8 mouse cellular contexts compared by ENCODE assay signal in the genomic region with DNA sequence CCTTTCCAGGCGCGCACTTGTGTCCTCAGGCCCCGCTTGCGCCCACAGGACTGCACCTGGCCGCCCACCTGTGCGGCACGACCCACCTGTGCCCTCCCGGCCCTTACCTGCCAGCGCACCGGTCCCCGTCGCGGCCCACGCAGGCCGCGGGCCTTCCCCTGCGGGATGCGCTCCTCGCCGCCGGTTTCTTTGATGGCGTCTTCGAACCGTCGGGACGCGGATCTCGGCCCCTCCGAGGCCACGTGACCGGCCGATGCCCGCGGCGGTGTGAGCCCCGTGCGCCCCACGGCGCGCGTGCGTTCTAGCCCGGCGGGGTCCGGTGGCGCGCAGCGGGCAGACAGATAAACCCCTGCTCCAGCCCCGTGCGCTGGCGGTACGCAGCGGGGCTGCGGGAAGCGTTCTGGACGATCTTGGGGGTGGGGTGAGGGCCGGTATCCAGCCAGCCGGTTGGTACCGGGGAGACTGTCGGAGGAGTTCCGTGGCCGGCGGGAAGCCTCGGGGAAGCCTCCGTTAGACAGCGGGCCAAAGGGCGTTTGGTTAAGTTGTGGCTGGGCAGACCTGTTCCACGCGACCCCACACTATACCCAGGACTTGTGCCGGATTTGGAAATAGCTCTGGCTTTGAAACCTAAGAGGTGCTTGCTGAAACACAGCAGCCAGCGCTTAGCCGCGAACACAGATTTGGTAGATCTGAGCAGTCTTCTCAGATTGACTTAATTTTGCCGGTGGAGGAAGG. TPM values are rescaled to one million over a fixed set of nuclear protein-coding genes. Genes with fewer than 3 reads are reported as not detected.
DNase-seq lines count a peak whose midpoint lies in the region; ATAC-seq and TF ChIP-seq lines count a peak whose summit lies in the region.

A gene (minus strand): TSS at position 647 of the 735 bp plus-strand sequence.

- H3K4me3 ChIP-seq in midbrain, embryonic 14.5 days (replicated peaks; ENCODE audit: low read depth, low read length): peak within 1 kb of the TSS; percentile 98
- H3K4me3 ChIP-seq in thymus, adult 2 months (ENCODE audit: control insufficient read depth, insufficient read depth, low read length): peak within 1 kb of the TSS; percentile 46

- ATAC-seq in inflammation-experienced regulatory T-cells, adult 6 months: peak; percentile 14
- peak; percentile 36 for ATAC-seq in midbrain, embryonic 14.5 days (ENCODE audit: low FRiP score, low TSS enrichment)

- H3K4me2 ChIP-seq in midbrain, embryonic 14.5 days (ENCODE audit: low read length): peak within 1 kb of the TSS; percentile 78

- no peaks in the 10 kb centered on the region for H3K36me3 ChIP-seq in midbrain, embryonic 14.5 days (ENCODE audit: control insufficient read depth, insufficient read depth, low read length)
- H3K36me3 ChIP-seq in thymus, adult 2 months (ENCODE audit: control insufficient read depth, insufficient read depth, low read length): no peaks in the 10 kb centered on the region

- TF ChIP-seq POLR2A in thymus, adult 2 months (IDR thresholded peaks at IDR 0.05; ENCODE audit: control insufficient read depth, extremely low read depth, insufficient read depth, low read length, poor library complexity): no peak

- H3K9me3 ChIP-seq in midbrain, embryonic 14.5 days (ENCODE audit: control insufficient read depth, low read length): no peaks in the 10 kb centered on the region

- DNase-seq in urinary bladder, postnatal 14 days (ENCODE audit: low spot score): peak; percentile 31
- no peak for DNase-seq in urinary bladder, postnatal 10 days (ENCODE audit: low spot score)
- DNase-seq in cerebellum, postnatal 25 days: peak; percentile 73
- DNase-seq in gastrocnemius, postnatal 10 days: peak; percentile 41
- DNase-seq in left cerebral cortex, postnatal 4 days: peak; percentile 37
- DNase-seq in midbrain, embryonic 14.5 days: peak; percentile 79
- peak; percentile 7 for DNase-seq in thymus, adult 2 months

- no peaks in the 10 kb centered on the region for H3K27me3 ChIP-seq in midbrain, embryonic 14.5 days (ENCODE audit: control insufficient read depth, insufficient read depth, low read length)
- peaks cover 12% of the 10 kb centered on the region for H3K27me3 ChIP-seq in thymus, adult 2 months (ENCODE audit: control insufficient read depth, insufficient read depth, low read length)

- H3K4me1 ChIP-seq in midbrain, embryonic 14.5 days (ENCODE audit: control insufficient read depth, insufficient read depth, low read length): peaks cover 24% of the 10 kb centered on the region
- peaks cover 11% of the 10 kb centered on the region; the same call in 1 of the 2 replicates for H3K4me1 ChIP-seq in thymus, adult 2 months (replicated peaks; ENCODE audit: control insufficient read depth, insufficient read depth, low read length)

- peak within 1 kb of the TSS; percentile 99 for H3K27ac ChIP-seq in midbrain, embryonic 14.5 days (replicated peaks; ENCODE audit: low read depth, low read length)
- H3K27ac ChIP-seq in thymus, adult 2 months (ENCODE audit: control insufficient read depth, insufficient read depth, low read length): no peak within 1 kb of the TSS

- no peak for TF ChIP-seq CTCF in thymus, adult 2 months (IDR thresholded peaks at IDR 0.05; ENCODE audit: borderline replicate concordance, control insufficient read depth, extremely low read depth, insufficient read depth, low read length, poor library complexity)

- WGBS in midbrain, embryonic 14.5 days: under 1% methylated on average over 74 of the region's 74 CpGs
- WGBS in thymus, adult 2 months: 3% methylated on average over 74 of the region's 74 CpGs

- H3K9ac ChIP-seq in midbrain, embryonic 14.5 days (replicated peaks; ENCODE audit: low read length): peak within 1 kb of the TSS; percentile 98

- intact Hi-C loops in left cerebral cortex, postnatal 4 days (cut with DNase I): no loop called here

RNA-seq across cellular contexts. Expression of the gene that starts here (rescaled TPM):
- total RNA-seq in gastrocnemius, postnatal 10 days (2021): 1 to 10 TPM; 1.6 to 2.3 TPM
- not detected for polyA plus RNA-seq in inflammation-experienced regulatory T-cells, adult 6 months (2017; shearing (Covaris generic))
- total RNA-seq in left cerebral cortex, postnatal 4 days (2021): 10 to 100 TPM; 24.6 to 30.6 TPM
- polyA plus RNA-seq in midbrain, embryonic 14.5 days (2014; fragmentation: Nextera tagmentation; extraction: Ambion mirVana): 23.0 and 31.0 TPM in 2 replicates
- polyA plus RNA-seq in thymus, adult 2 months (2012; rRNA removed): 0.61 and 0.71 TPM in 2 replicates

Comparison
In these comparisons a context has a peak if more than half of its experiments do, and no peak if none do; other contexts are left out.
1. RNA of the gene that starts here (total RNA-seq): 24.6 to 30.6 TPM in left cerebral cortex, postnatal 4 days; 1.6 to 2.3 TPM in gastrocnemius, postnatal 10 days; every median in the first group is over 4 times any median in the second.
2. RNA of the gene that starts here (polyA plus RNA-seq): 23.0 to 31.0 TPM in midbrain, embryonic 14.5 days; 0.61 to 0.71 TPM in thymus, adult 2 months and not detected in inflammation-experienced regulatory T-cells, adult 6 months; every median in the first group is over 10 times any median in the second.
3. Peak in ATAC-seq in inflammation-experienced regulatory T-cells, adult 6 months; RNA of the gene not detected or under 1 TPM.
4. Peak in DNase-seq and H3K4me3 ChIP-seq in thymus, adult 2 months; RNA of the gene not detected or under 1 TPM.